Mouse (Mus musculus): Measurements from ENCODE around the gene Nup155. TPM values are rescaled to one million over a fixed set of nuclear protein-coding genes. Genes with fewer than 3 reads are reported as not detected.

Nup155 gene
- polyA plus RNA-seq (2014; fragmentation: Illumina TruSeq; extraction: RNeasy Lipid Tissue Mini Kit (QIAGEN cat#74804); ENCODE audit: insufficient read depth, low read depth, low replicate concordance), result 4.0 TPM

GRCm38 (mm10) chr15:8108966-8109743 is at the start of gene Nup155:
Nup155 (plus strand) TSS chr15:8109273.

GRCm38 (mm10) chr15:8098774-8099749 is 10.0 kb upstream of the Nup155 start, which contains the start of gene Wdr70:
Wdr70 (minus strand) TSS chr15:8099209.

GRCm38 (mm10) chr15:8168591-8169265 is 59.7 kb downstream of the Nup155 start, which contains the start of gene Cplane1:
Cplane1 (plus strand) TSS chr15:8169106.

Other genes starting within 250 kb of the Nup155 start
- gene Wdr70, start 10.1 kb upstream of the Nup155 start, polyA plus RNA-seq (2014; fragmentation: Illumina TruSeq; extraction: RNeasy Lipid Tissue Mini Kit (QIAGEN cat#74804); ENCODE audit: insufficient read depth, low read depth, low replicate concordance), result 20.9 TPM
- gene Cplane1, start 59.8 kb downstream of the Nup155 start, polyA plus RNA-seq (2014; fragmentation: Illumina TruSeq; extraction: RNeasy Lipid Tissue Mini Kit (QIAGEN cat#74804); ENCODE audit: insufficient read depth, low read depth, low replicate concordance), result 1.6 TPM